Mouse (Mus musculus): ENCODE measurements around the gene Adgrl1.

The Adgrl1 gene

GRCm38 (mm10) chr8:83901566-83902485 lies 1.9 kb downstream of the Adgrl1 start:
- in situ Hi-C loops (cut with MboI, MseI) = no loop called here

- in situ Hi-C loops (cut with MboI, MseI) = no loop called here
Measured at GRCm38 (mm10) chr8:83902961-83903666, 3.2 kb downstream of the Adgrl1 start.

- in situ Hi-C loops (cut with MboI, MseI) = no loop called here
Measured at GRCm38 (mm10) chr8:83908583-83908982, 8.7 kb downstream of the Adgrl1 start.

DNA sequence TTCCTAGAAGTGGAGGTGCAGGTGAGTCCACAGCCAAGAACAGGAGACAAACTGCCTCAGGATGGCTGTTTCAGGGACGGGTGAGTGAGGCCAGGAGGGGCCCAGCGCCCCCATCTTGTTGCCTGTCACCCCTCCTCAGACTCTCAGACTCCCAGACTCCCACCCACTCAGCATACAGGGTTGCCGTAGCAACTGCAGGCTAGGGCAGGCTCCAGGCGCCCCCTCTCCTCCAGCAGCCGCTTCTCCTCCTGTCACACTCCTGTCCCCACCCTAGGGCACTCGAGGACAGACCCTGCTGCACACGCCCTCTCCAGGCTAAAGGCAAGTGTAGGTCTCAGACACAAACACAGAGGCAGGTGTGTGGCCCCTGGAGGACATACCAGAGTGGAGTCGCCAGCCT lies 9.4 kb downstream of the Adgrl1 start:
- in situ Hi-C loops (cut with MboI, MseI) = no loop called here

DNA sequence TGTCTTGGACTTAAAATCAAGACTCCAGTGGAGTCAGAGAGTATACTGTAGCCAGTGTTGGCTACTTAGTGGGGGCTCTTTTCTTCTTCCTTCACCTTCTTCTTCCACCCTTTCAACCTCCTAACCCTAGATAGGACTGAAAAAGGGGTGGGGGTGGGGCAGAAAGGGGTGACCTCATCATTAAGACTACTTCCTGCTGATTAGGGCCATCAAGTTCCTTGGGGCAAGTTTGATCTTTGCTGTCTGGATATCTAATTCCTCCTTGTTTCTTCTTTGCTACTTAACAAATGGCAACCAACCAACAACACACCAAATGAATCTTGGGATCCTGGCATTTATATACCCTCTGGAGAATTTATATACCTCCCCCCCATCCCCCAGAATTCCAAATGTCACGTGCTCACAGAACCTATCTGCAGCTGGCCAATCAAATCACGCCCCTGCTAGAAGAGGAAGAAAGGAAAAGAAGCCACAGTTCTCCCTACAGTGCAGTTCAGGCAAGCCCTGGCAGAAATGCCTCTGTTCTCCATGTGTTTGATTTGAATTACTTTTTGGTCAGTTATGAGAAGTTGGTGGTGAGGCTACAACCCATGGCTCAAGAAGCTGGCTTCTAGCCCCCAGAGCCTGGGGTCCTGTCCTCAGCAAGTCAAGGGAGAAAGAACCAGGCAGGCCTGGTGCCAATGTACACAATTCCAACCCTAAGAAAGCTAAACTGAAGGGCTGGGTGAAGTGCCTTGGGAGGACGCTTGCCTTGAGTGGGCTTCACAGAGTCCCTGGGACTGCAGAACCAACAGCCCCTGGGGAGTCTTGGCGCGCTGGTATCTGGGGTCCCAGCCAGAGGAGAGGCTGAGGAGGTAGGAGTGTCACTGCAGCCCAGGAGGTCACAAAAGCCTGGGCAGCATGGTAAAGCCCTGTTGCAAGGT lies 12.2 kb downstream of the Adgrl1 start:
- in situ Hi-C loops (cut with MboI, MseI) = no loop called here

DNA sequence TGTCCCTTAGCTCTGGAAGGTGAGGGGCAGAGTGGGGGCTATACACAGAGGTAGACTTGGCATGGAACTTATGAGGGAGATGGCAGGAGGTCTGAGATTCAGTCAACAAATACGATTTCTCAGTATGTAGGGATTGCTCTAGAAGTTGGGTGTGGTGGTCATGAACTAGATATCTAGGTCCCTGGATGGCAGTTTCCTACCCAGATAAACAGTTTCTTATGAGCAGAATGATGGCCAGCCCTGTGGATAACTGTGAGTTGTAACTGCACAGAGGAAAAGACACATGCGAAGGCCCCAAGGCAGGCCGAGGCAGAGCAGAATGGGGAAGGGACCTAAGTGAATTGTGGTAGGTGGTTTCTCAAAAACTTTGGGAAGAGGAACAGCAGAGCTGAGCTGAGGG lies 14.3 kb downstream of the Adgrl1 start:
- in situ Hi-C loops (cut with MboI, MseI) = no loop called here

- in situ Hi-C loops (cut with MboI, MseI) = no loop called here
Measured at GRCm38 (mm10) chr8:83914860-83915259, 15.0 kb downstream of the Adgrl1 start.

DNA sequence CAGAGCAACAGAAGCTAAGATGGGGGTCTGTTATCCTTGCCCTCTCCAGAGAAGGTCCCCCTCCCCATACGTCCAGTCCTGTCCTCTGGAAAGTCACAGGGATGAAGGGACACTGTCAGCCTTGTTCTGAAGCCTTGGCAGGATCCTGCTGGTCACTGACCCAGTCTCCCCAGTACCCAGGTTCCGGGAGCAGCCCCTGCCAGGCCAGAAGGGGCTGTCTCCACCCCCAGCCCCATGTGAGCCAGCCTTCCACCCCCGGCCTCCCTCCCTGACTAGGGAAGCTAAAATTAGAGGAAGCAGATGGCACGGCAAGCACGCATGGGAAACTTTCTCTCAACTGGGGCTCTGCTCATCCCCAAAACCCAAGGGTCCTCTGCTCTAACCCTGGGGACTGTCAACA lies 16.1 kb downstream of the Adgrl1 start:
- in situ Hi-C loops (cut with MboI, MseI) = no loop called here

DNA sequence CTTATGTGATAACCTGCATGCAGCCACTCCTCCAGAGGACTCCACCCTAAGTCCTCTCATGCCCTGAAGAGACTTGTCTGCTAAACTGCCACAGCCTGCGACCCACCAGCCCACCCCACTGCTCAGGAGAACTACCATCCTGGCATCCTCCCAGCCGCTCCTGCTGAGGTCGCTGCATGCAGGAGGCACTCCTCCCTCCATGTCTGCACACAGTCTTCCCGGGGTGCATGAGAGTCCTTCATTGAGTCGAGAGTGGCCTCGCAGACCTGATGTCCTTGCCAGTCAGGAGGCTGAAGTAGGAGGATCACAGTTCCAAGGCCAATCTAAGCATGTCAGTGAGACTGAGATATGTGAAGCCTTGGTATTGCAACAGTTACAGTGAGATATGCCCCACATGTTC lies 17.7 kb downstream of the Adgrl1 start:
- in situ Hi-C loops (cut with MboI, MseI) = no loop called here

DNA sequence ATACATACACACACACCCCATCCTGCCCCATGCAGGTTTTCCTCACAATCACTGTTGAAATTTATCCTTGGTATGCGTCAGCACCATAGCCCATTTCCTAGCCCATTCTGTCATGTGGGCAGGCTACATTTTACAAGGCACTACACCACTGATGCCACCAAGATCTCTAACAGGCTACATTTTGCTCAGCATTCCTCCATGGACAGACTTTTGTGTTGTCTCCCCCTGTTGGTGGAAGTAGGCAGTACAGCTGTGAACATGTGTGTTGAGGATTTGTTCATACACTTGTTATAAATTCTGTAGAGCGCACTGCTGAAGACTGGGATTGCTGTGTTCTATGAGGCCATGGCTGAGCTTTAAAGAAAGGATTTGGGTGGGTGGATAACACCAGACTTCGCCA lies 21.7 kb downstream of the Adgrl1 start:
- in situ Hi-C loops (cut with MboI, MseI) = no loop called here

GRCm38 (mm10) chr8:83922727-83923126 lies 22.8 kb downstream of the Adgrl1 start:
- in situ Hi-C loops (cut with MboI, MseI) = no loop called here

DNA sequence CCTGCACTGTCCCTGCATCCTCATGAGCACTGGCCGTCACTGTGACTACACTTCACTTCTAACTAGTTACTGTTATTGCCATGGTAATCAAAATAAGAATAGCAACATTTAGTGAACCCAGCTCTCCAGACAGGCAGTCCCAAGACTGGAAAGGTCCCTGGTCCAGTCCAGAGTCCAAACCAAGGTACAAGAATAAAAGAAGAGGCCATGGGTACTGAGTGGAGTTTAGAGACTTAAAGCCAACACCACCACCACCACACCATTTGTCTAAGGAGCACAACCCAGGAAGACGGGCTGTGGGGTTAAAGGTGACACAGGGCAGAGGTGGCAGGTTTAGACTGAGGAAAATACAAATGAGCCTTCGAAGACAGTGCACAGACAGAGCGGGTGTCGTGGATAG lies 24.7 kb downstream of the Adgrl1 start:
- in situ Hi-C loops (cut with MboI, MseI) = no loop called here

DNA sequence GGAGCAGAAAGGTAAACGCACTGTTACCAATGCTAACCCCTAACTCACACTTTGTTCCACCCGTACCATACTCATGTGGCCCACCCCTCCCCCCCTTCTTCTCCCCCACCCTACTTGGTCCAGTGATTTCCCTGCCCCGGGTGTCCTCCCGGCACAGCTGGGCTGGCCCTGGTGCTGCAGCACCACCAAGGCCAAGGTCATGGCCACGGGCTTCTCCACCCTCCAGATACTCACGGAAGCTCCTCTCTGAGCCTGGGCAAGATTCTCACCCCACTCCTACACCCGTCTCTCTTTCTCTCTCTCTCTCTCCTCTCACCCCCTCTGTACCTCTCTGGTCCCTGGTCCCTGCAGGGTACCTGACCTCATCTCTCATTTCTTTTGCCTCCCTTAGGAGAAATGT lies 26.4 kb downstream of the Adgrl1 start:
- in situ Hi-C loops (cut with MboI, MseI) = no loop called here

- in situ Hi-C loops (cut with MboI, MseI) = no loop called here
Measured at GRCm38 (mm10) chr8:83934222-83934621, 34.3 kb downstream of the Adgrl1 start.

DNA sequence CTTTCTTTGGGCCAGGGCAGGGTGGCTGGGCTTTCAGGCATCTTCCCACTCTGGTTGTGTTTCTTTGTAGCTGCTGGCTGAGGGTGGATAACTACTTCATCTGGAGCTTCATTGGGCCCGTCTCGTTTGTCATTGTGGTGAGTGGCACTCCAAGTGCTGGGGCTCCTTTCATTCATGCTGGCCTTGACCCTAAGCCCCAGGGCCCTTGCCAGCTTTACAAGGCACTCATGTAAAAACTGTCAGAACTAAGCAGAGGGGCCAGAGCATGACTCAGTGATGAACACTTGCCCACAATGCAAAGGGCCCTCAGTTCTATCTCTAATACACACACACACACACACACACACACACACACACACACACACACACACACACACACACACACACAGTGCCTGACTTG lies 35.1 kb downstream of the Adgrl1 start:
- in situ Hi-C loops (cut with MboI, MseI) = no loop called here

GRCm38 (mm10) chr8:83935435-83935834 lies 35.5 kb downstream of the Adgrl1 start:
- in situ Hi-C loops (cut with MboI, MseI) = no loop called here

GRCm38 (mm10) chr8:83937645-83938044 lies 37.7 kb downstream of the Adgrl1 start:
- in situ Hi-C loops (cut with MboI, MseI) = no loop called here

- in situ Hi-C loops (cut with MboI, MseI) = no loop called here
Measured at GRCm38 (mm10) chr8:83938330-83938729, 38.4 kb downstream of the Adgrl1 start.

- in situ Hi-C loops (cut with MboI, MseI) = no loop called here
Measured at GRCm38 (mm10) chr8:83941066-83941677, 41.3 kb downstream of the Adgrl1 start.

- in situ Hi-C loops (cut with MboI, MseI) = no loop called here
Measured at GRCm38 (mm10) chr8:83942446-83942845, 42.5 kb downstream of the Adgrl1 start.

GRCm38 (mm10) chr8:83945540-83945939 lies 45.6 kb downstream of the Adgrl1 start:
- in situ Hi-C loops (cut with MboI, MseI) = no loop called here

- in situ Hi-C loops (cut with MboI, MseI) = no loop called here
Measured at GRCm38 (mm10) chr8:83954749-83955105, 54.8 kb downstream of the Adgrl1 start.

All from T-helper 2 cell (primary cell).